Mouse (Mus musculus): Measurements from ENCODE around the gene Cd4. TPM values are rescaled to one million over a fixed set of nuclear protein-coding genes. Genes with fewer than 3 reads are reported as not detected.
A peak's percentile ranks its signal among the peaks of the same experiment; 100 is the strongest.

Cd4 gene
- polyA plus RNA-seq, 1 experiment, result 0.26 TPM

- 50% methylated on average over 7 of the region's 7 CpGs for WGBS
- TF ChIP-seq POLR2A (IDR thresholded peaks at IDR 0.05; ENCODE audit: borderline replicate concordance, insufficient read depth, low read length) (no peak), CTCF (IDR thresholded peaks at IDR 0.05; ENCODE audit: borderline replicate concordance, insufficient read depth, low read depth, low read length) (no peak)
These were observed 21.5 kb downstream of the Cd4 start for GRCm38 (mm10) chr6:124866560-124866959.

GRCm38 (mm10) chr6:124865766-124866362 is 22.2 kb downstream of the Cd4 start:
- TF ChIP-seq CTCF (IDR thresholded peaks at IDR 0.05; ENCODE audit: borderline replicate concordance, insufficient read depth, low read depth, low read length), result no peak
- no peak for TF ChIP-seq POLR2A (IDR thresholded peaks at IDR 0.05; ENCODE audit: borderline replicate concordance, insufficient read depth, low read length)

More at GRCm38 (mm10) chr6:124866560-124866959, 21.5 kb downstream of the Cd4 start:
- Histone ChIP-seq H3K27me3 (ENCODE audit: control insufficient read depth, insufficient read depth, low read length) (no peaks in the 10 kb centered on the region), H3K27ac (ENCODE audit: insufficient read depth, low read length) (no peak overlapping the region), H3K4me3 (replicated peaks; ENCODE audit: insufficient read depth, low read depth, low read length) (no peak overlapping the region), H3K4me1 (ENCODE audit: control insufficient read depth, insufficient read depth, low read length) (peaks cover 7% of the 10 kb centered on the region)
- no peak for DNase-seq

GRCm38 (mm10) chr6:124863658-124864298 is 24.2 kb downstream of the Cd4 start, which contains the start of gene Gpr162:
Gpr162 (minus strand) TSS chr6:124863983.
- DNase-seq, result peak; percentile 81 to 82
- Histone ChIP-seq H3K27ac (ENCODE audit: insufficient read depth, low read length) (peak within 1 kb of the TSS; percentile 98), H3K27me3 (ENCODE audit: control insufficient read depth, insufficient read depth, low read length) (no peaks in the 10 kb centered on the region), H3K4me3 (replicated peaks; ENCODE audit: insufficient read depth, low read depth, low read length) (peak within 1 kb of the TSS; percentile 100), H3K4me1 (ENCODE audit: control insufficient read depth, insufficient read depth, low read length) (peaks cover 26% of the 10 kb centered on the region)
- WGBS, result 1% methylated on average over 43 of the region's 43 CpGs
- TF ChIP-seq CTCF (IDR thresholded peaks at IDR 0.05; ENCODE audit: borderline replicate concordance, insufficient read depth, low read depth, low read length) (peak; percentile 10; the same call in 1 of the 2 replicates), POLR2A (IDR thresholded peaks at IDR 0.05; ENCODE audit: borderline replicate concordance, insufficient read depth, low read length) (peak; percentile 57; the same call in 1 of the 2 replicates)

More at GRCm38 (mm10) chr6:124865766-124866362, 22.2 kb downstream of the Cd4 start:
- H3K27ac ChIP-seq (ENCODE audit: insufficient read depth, low read length), result no peak overlapping the region
- no peak for DNase-seq
- peaks cover 13% of the 10 kb centered on the region for H3K4me1 ChIP-seq (ENCODE audit: control insufficient read depth, insufficient read depth, low read length)
- H3K4me3 ChIP-seq (replicated peaks; ENCODE audit: insufficient read depth, low read depth, low read length), result no peak overlapping the region
- 50% methylated on average over 18 of the region's 18 CpGs for WGBS
- H3K27me3 ChIP-seq (ENCODE audit: control insufficient read depth, insufficient read depth, low read length), result no peaks in the 10 kb centered on the region

- Histone ChIP-seq H3K27me3 (ENCODE audit: control insufficient read depth, insufficient read depth, low read length) (no peaks in the 10 kb centered on the region), H3K4me3 (replicated peaks; ENCODE audit: insufficient read depth, low read depth, low read length) (peak overlapping the region; percentile 100), H3K4me1 (ENCODE audit: control insufficient read depth, insufficient read depth, low read length) (peaks cover 26% of the 10 kb centered on the region), H3K27ac (ENCODE audit: insufficient read depth, low read length) (peak overlapping the region; percentile 98)
- no peak for TF ChIP-seq CTCF (IDR thresholded peaks at IDR 0.05; ENCODE audit: borderline replicate concordance, insufficient read depth, low read depth, low read length)
- 0 out of 2 replicates have a peak, but pooled peaks have one; percentile 6 for TF ChIP-seq POLR2A (IDR thresholded peaks at IDR 0.05; ENCODE audit: borderline replicate concordance, insufficient read depth, low read length)
- DNase-seq, result peak; percentile 52 to 63
- 0% methylated on average over 10 of the region's 16 CpGs for whole genome bisulfite sequencing
These were observed 24.8 kb downstream of the Cd4 start for GRCm38 (mm10) chr6:124863125-124863657.

GRCm38 (mm10) chr6:124862406-124863124 is 25.5 kb downstream of the Cd4 start:
- TF ChIP-seq POLR2A (IDR thresholded peaks at IDR 0.05; ENCODE audit: borderline replicate concordance, insufficient read depth, low read length) (0 out of 2 replicates have a peak, but pooled peaks have one; percentile 27), CTCF (IDR thresholded peaks at IDR 0.05; ENCODE audit: borderline replicate concordance, insufficient read depth, low read depth, low read length) (no peak)
- Histone ChIP-seq H3K27ac (ENCODE audit: insufficient read depth, low read length) (peak overlapping the region; percentile 98), H3K4me3 (replicated peaks; ENCODE audit: insufficient read depth, low read depth, low read length) (peak overlapping the region; percentile 100), H3K27me3 (ENCODE audit: control insufficient read depth, insufficient read depth, low read length) (no peaks in the 10 kb centered on the region), H3K4me1 (ENCODE audit: control insufficient read depth, insufficient read depth, low read length) (peaks cover 26% of the 10 kb centered on the region)
- DNase-seq, result peak; percentile 35 to 43
- 2% methylated on average over 8 of the region's 8 CpGs for WGBS

- peaks cover 26% of the 10 kb centered on the region for H3K4me1 ChIP-seq (ENCODE audit: control insufficient read depth, insufficient read depth, low read length)
- H3K27me3 ChIP-seq (ENCODE audit: control insufficient read depth, insufficient read depth, low read length), result no peaks in the 10 kb centered on the region
- peak; percentile 39 to 54 for DNase-seq
- H3K4me3 ChIP-seq (replicated peaks; ENCODE audit: insufficient read depth, low read depth, low read length), result peak overlapping the region; percentile 100
- no peak for TF ChIP-seq CTCF (IDR thresholded peaks at IDR 0.05; ENCODE audit: borderline replicate concordance, insufficient read depth, low read depth, low read length)
- 0 out of 2 replicates have a peak, but pooled peaks have one; percentile 6 for TF ChIP-seq POLR2A (IDR thresholded peaks at IDR 0.05; ENCODE audit: borderline replicate concordance, insufficient read depth, low read length)
- WGBS, result 6% methylated on average over 3 of the region's 3 CpGs
- H3K27ac ChIP-seq (ENCODE audit: insufficient read depth, low read length), result peak overlapping the region; percentile 98; the same call in 1 of the 2 replicates
These were observed 26.2 kb downstream of the Cd4 start for GRCm38 (mm10) chr6:124861802-124862201.

GRCm38 (mm10) chr6:124861266-124861665 is 26.8 kb downstream of the Cd4 start:
- peaks cover 26% of the 10 kb centered on the region for H3K4me1 ChIP-seq (ENCODE audit: control insufficient read depth, insufficient read depth, low read length)
- DNase-seq, result peak; percentile 50 to 66
- 13% methylated on average over 19 of the region's 19 CpGs for WGBS
- peak overlapping the region; percentile 24; the same call in 1 of the 2 replicates for H3K27ac ChIP-seq (ENCODE audit: insufficient read depth, low read length)
- TF ChIP-seq POLR2A (IDR thresholded peaks at IDR 0.05; ENCODE audit: borderline replicate concordance, insufficient read depth, low read length) (no peak), CTCF (IDR thresholded peaks at IDR 0.05; ENCODE audit: borderline replicate concordance, insufficient read depth, low read depth, low read length) (no peak)
- H3K27me3 ChIP-seq (ENCODE audit: control insufficient read depth, insufficient read depth, low read length), result no peaks in the 10 kb centered on the region
- peak overlapping the region; percentile 23 for H3K4me3 ChIP-seq (replicated peaks; ENCODE audit: insufficient read depth, low read depth, low read length)
